Mouse (Mus musculus) ES-E14 (cell line): ENCODE data around the gene Gm15557. TPM values are rescaled to one million over a fixed set of nuclear protein-coding genes. Genes with fewer than 3 reads are reported as not detected.

ENCODE experiments used
- DNase-seq: peaks from one replicate; pipeline ENCODE4 v3.0.0-alpha.2; 2013; ENCODE audit warnings: low read depth, low spot score
- H3K27ac ChIP-seq: 2 replicates; pipeline ENCODE4 v1.5.1; 2012; ENCODE audit warnings: low read depth, mild to moderate bottlenecking, low read length, moderate library complexity, mixed read lengths; ENCODE audit not compliant: poor library complexity, insufficient read depth, severe bottlenecking
- H3K36me3 ChIP-seq: 2 replicates; pipeline ENCODE4 v1.6.1; 2012; ENCODE audit warnings: mild to moderate bottlenecking, low read length, moderate library complexity, mixed read lengths; ENCODE audit not compliant: control insufficient read depth, poor library complexity, insufficient read depth, severe bottlenecking
- H3K4me1 ChIP-seq, 2 experiments: fragments of 150-350 bp in 1 of 2; sonication (generic) in 1 of 2; 2 replicates each; pipeline ENCODE4 v1.6.1; 2012; ENCODE audit warnings: low read length in 2 of 2, mild to moderate bottlenecking in 1 of 2, mixed read lengths in 1 of 2; ENCODE audit not compliant: control insufficient read depth in 2 of 2, insufficient read depth in 2 of 2, poor library complexity in 1 of 2
- H3K4me3 ChIP-seq, 2 experiments: fragments of 150-350 bp in 1 of 2; sonication (generic) in 1 of 2; 2 replicates each; pipeline ENCODE4 v1.5.1; 2012; ENCODE audit warnings: low read length in 2 of 2, low read depth in 1 of 2, mild to moderate bottlenecking in 1 of 2, mixed read lengths in 1 of 2; ENCODE audit not compliant: insufficient read depth in 1 of 2, poor library complexity in 1 of 2, severe bottlenecking in 1 of 2
- H3K9ac ChIP-seq: 2 replicates; pipeline ENCODE4 v1.6.1; 2012; ENCODE audit warnings: low read depth, mild to moderate bottlenecking, low read length, mixed read lengths; ENCODE audit not compliant: poor library complexity, insufficient read depth, severe bottlenecking
- H3K9me3 ChIP-seq: fragments of 150-350 bp; sonication (generic); 2 replicates; pipeline ENCODE4 v1.6.1; 2012; ENCODE audit warnings: low read depth, mild to moderate bottlenecking, low read length; ENCODE audit not compliant: control insufficient read depth, insufficient read depth
- CHD2 ChIP-seq: IDR thresholded peaks from 2 replicates; pipeline ENCODE4 v1.6.1; 2014; ENCODE audit warnings: mild to moderate bottlenecking, low read depth, low read length, inconsistent platforms
- HCFC1 ChIP-seq: IDR thresholded peaks from 2 replicates; pipeline ENCODE4 v1.6.1; 2012; ENCODE audit warnings: low read length, inconsistent platforms, borderline replicate concordance; ENCODE audit not compliant: insufficient read depth
- MAFK ChIP-seq: IDR thresholded peaks from 2 replicates; pipeline ENCODE4 v1.6.1; 2014; ENCODE audit warnings: mild to moderate bottlenecking, low read depth, low read length, inconsistent platforms; ENCODE audit not compliant: insufficient read depth
- ZC3H11A ChIP-seq: IDR thresholded peaks from 2 replicates; pipeline ENCODE4 v1.6.1; 2012; ENCODE audit warnings: low read depth, mild to moderate bottlenecking, inconsistent platforms, low read length, borderline replicate concordance
- ZNF384 ChIP-seq: IDR thresholded peaks from 2 replicates; pipeline ENCODE4 v1.6.1; 2012; ENCODE audit warnings: low read depth, low read length, inconsistent platforms
- in situ Hi-C, 2 experiments: fragments of 600-800 bp; cut with MboI; formaldehyde crosslinking; loops; one replicate each; pipeline ENCODE4 v1.15.1; 2025; ENCODE audit warnings: low sequenced_read_pairs in 2 of 2, inconsistent platforms in 1 of 2; ENCODE audit not compliant: unreplicated experiment in 2 of 2
- total RNA-seq: library from RNA; depleted of rRNA; stranded (reverse); fragments of 300-350 nt; gene quantifications from 2 replicates; pipeline ENCODE4 v1.2.3, GENCODE M21; 2012

Gm15557 gene
- total RNA-seq, 1 experiment, result not detected

DNA sequence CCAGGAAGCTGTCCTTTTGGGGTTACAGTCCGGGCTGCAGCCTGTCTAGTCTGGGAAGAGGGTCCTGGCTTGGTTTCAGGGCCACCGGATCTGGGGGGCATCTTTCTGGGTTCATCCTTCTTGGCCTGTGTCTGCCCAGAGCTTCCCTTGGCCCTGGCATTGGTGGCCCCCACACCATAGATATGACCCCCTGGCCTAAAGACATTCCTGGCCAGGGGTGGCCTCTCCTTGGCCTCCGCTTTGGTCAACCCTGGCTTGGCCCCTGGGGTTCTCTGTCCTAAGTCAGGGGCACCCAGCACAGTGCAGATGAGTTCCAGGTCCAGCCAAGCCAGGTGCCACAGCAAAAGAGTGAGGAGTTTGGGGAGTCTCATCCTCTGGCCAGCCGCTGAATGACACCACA is 4.2 kb downstream of the Gm15557 start:
- no peaks in the 10 kb centered on the region for H3K9me3 ChIP-seq
- no peak overlapping the region for H3K9ac ChIP-seq
- H3K36me3 ChIP-seq, result no peaks in the 10 kb centered on the region
- no peak for TF ChIP-seq CHD2
- TF ChIP-seq ZC3H11A, result no peak
- TF ChIP-seq HCFC1, result no peak
- TF ChIP-seq ZNF384, result no peak
- TF ChIP-seq MAFK, result no peak
- peak overlapping the region in 1 of 2 experiments; percentile 39; a peak in 2 of 4 replicates for H3K4me3 ChIP-seq
- peaks cover 3 to 12% of the 10 kb centered on the region in 2 experiments; a peak in 1 of 4 replicates for H3K4me1 ChIP-seq
- DNase-seq, result no peak
- no peak overlapping the region for H3K27ac ChIP-seq
- in situ Hi-C loops, result loop anchor here in 1 of 2 experiments (5.0 kb wide), 1 partner anchor 112 kb away; the partner anchor contains the start of gene Fam83c

DNA sequence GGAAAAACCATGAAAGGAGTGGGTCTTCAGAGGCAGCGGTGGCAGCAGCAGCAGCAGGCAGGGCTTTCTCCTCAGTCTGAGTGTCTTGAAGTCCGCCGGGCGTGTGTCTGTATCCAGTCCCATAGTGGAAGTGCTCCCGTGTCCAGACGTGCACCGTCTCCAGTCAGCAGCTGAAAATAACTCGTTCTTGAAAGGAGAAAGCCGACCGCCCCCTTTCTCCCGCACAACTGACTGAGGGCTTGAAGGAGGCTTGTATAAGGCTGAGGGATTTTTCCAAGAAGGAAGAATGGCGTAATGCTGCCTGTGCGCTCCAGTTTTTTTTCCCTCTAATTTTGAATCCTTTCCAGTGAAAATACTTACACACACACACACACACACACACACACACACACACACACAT is 4.6 kb downstream of the Gm15557 start, which contains the start of gene Gdf5:
Gene Gdf5 (minus strand): TSS at position 244 of the 400 bp plus-strand sequence.
- no peak for TF ChIP-seq MAFK
- no peak for TF ChIP-seq ZNF384
- TF ChIP-seq ZC3H11A, result no peak
- no peak for TF ChIP-seq HCFC1
- TF ChIP-seq CHD2, result no peak
- Histone ChIP-seq H3K4me3 (peak within 1 kb of the TSS; percentile 30 to 39), H3K9me3 (no peaks in the 10 kb centered on the region), H3K27ac (no peak within 1 kb of the TSS), H3K9ac (no peak within 1 kb of the TSS), H3K4me1 (peaks cover 3 to 12% of the 10 kb centered on the region in 2 experiments; a peak in 1 of 4 replicates), H3K36me3 (no peaks in the 10 kb centered on the region)
- in situ Hi-C loops, result loop anchor here in 1 of 2 experiments (5.0 kb wide), 1 partner anchor 113 kb away; the partner anchor contains the start of gene Fam83c
- DNase-seq, result no peak

DNA sequence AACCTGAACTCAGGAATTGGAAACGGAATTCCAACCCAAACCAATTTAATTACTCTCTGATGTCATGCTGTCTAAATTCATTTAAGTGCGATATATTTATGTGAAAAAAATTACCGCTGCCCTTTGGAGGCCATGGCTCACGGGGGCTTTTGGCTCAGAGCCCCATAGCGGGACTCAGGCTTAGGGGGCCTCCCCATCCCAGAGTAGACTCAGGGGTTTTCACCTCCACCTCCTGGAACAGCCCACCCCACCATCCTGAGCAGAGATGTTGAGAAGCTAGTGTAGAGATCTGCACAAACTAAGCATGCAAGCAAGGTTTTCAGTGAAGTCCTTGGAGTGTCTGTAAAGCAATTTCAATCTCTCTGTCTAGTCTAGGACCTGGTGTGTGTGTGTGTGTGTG is 5.1 kb downstream of the Gm15557 start:
- in situ Hi-C loops, result loop anchor here in 1 of 2 experiments (5.0 kb wide), 1 partner anchor 113 kb away; the partner anchor contains the start of gene Fam83c
- peaks cover 3 to 12% of the 10 kb centered on the region in 2 experiments; a peak in 1 of 4 replicates for H3K4me1 ChIP-seq
- H3K36me3 ChIP-seq, result no peaks in the 10 kb centered on the region
- H3K9me3 ChIP-seq, result no peaks in the 10 kb centered on the region
- no peak overlapping the region for H3K9ac ChIP-seq
- TF ChIP-seq ZC3H11A (no peak), HCFC1 (no peak), MAFK (no peak), ZNF384 (no peak), CHD2 (no peak)
- no peak overlapping the region for H3K27ac ChIP-seq
- no peak for DNase-seq
- no peak overlapping the region for H3K4me3 ChIP-seq

DNA sequence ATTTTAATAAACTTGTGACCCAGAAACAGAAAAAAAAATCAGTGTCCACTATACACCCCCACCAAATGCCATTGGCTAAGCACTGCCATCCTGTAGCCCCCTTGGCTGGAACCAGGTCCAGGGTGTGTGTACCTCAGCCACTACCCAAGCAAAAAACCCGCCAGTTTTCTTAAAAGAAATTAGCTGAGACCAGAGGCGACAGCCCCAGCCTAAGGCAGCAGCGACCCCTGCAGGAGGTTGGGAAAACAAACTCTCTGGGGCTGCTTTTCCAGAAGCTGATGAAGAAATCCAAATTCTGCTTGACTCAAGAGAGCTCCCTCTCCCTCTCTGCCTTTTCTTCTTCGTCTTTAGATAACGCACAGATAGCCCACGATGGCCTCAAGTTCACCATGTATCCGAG is 5.5 kb downstream of the Gm15557 start:
- DNase-seq, result no peak
- Histone ChIP-seq H3K9me3 (no peaks in the 10 kb centered on the region), H3K36me3 (no peaks in the 10 kb centered on the region), H3K27ac (no peak overlapping the region), H3K9ac (no peak overlapping the region), H3K4me3 (no peak overlapping the region), H3K4me1 (peaks cover 3 to 12% of the 10 kb centered on the region in 2 experiments; a peak in 1 of 4 replicates)
- in situ Hi-C loops, result loop anchor here in 1 of 2 experiments (5.0 kb wide), 1 partner anchor 114 kb away; the partner anchor contains the start of gene Fam83c
- peak; percentile 64; the same call in 1 of the 2 replicates for TF ChIP-seq ZC3H11A
- no peak for TF ChIP-seq CHD2
